Mouse (Mus musculus) embryonic stem cell, embryonic (primary cell): ENCODE data around the gene Lrrc72.

Experiments
- CTCF ChIA-PET, 4 experiments: fragments of 300-600 bp in 2 of 4; fragments of 350-600 bp in 2 of 4; sonication (Branson Sonifier 250); formaldehyde crosslinking; loops; one replicate each; lab custom pipeline; 2022; ENCODE audit warnings: inconsistent platforms in 2 of 4; lab: Charles Lee
- POLR2A ChIA-PET, 4 experiments: fragments of 300-600 bp in 2 of 4; fragments of 350-600 bp in 2 of 4; sonication (Branson Sonifier 250); formaldehyde crosslinking; loops; one replicate each; lab custom pipeline; 2022; ENCODE audit warnings: antibody characterized with exemption in 4 of 4, inconsistent platforms in 1 of 4; lab: Charles Lee

The Lrrc72 gene

DNA sequence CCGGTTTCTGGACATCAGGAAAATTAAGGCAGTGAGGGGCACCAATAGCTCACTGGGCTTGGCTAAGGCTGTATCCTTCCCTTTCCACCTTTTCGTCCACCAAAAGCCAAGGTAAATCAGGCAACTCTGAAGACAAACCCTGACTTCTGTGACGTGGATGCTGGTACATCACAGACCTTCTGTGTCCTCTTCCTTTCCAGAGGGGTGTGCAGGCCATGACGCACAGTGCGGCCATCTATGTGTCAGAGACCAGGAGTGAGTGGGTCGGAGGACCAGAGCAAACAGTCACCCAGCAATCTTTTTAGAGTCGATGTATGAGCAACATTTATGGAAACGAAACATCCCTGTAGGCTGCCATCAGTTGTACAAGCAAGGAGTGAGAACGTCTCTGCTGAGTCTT lies at the start of gene Lrrc72:
TSS of gene Lrrc72 (minus strand) at position 101 of the 400 bp plus-strand sequence.
- POLR2A ChIA-PET: no interaction called here
- CTCF ChIA-PET: no interaction called here

DNA sequence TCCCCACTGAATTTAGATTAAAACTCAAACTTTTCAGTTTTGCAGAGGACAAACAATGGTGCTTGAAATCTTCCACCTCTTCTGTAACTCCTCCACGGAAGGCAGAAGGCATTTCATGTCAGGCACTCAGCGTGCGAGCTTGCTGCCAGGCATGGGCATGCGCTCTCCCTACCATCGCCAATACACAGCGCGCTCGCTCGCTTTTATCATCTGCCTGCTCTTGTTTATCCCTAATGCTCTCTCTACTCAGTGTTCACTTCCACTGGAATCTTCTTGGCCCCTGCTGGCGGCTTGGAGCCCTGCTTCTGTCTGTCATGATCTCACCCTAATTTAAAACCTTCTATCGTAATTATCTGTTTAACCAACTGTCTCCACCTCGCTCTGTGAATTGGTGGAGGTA lies 49.1 kb upstream of the Lrrc72 start:
- CTCF ChIA-PET: interaction anchor here in 1 of 4 experiments (1.0 kb wide), 1 partner anchor 15 kb away, joined by 3 read pairs; no protein-coding TSS in a partner anchor
- POLR2A ChIA-PET: no interaction called here

DNA sequence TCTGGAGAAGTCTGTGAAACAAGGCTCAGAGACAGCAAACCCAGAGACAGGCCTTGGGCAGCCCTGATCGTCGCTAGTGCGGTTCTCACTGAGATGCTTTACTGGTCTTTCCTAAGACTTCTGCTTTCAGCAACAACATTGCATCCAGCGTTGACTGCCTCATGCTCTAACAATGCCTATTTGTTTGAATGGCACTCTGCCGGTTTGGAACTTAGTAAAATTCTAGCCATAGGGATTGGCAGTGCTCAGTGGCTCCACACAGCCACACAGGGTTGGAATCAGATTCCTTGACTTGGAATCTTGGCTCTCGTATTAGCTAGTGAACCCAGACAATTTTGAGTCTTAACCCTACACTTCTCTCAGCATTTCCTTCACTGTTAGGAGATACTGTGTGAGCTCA lies 38.1 kb upstream of the Lrrc72 start:
- ChIA-PET POLR2A (no interaction called here), CTCF (no interaction called here)

- POLR2A ChIA-PET: no interaction called here
- CTCF ChIA-PET: no interaction called here
These were observed 37.3 kb upstream of the Lrrc72 start for GRCm38 (mm10) chr12:36290465-36290864.

DNA sequence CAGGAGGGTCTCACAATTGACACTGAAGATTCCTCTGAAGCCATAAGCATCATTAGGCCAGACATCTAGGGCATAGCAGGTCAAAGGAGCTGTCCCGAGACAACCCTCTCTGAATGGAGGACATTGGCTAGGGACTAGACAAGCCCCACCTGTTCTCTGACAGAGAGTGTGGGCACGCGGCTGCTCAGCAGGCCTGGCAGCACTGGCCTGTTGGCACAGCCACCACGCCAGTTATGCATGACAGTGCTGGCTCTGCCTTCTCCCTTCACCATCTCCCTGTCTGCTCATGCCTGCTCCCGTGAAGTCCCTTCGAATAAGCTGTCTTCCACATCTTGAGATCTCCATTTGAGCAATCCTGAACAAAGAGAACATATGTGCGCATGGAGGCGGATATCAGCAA lies 36.4 kb upstream of the Lrrc72 start:
- POLR2A ChIA-PET: interaction anchor here in 1 of 4 experiments (0.6 kb wide), 1 partner anchor 156 kb away, joined by 5 read pairs; no protein-coding TSS in a partner anchor
- CTCF ChIA-PET: no interaction called here

DNA sequence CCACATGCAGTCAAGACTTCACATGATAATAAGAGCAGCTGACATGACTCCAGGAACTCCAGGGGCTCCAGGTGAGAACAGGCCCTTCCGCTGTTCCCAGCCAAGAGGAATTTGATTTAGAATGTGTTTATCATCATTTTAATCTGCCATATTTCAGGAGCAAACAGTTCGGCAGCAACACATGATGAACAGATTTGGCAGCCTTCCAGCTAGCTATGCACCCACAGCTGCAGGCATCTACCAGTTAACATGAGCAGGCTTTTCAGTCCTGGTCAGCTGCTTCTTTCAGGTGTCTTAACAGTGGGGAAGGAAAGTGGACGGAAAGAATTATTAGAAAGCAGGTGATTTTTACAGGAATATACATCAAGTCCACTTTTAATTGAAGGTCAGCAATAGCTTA lies 21.6 kb upstream of the Lrrc72 start:
- POLR2A ChIA-PET: no interaction called here
- CTCF ChIA-PET: interaction anchor here in 1 of 4 experiments (0.5 to 0.6 kb wide), 2 partner anchors 19 to 312 kb away, joined by 3 read pairs; no protein-coding TSS in a partner anchor

GRCm38 (mm10) chr12:36267670-36268246 lies 14.6 kb upstream of the Lrrc72 start:
- ChIA-PET POLR2A (no interaction called here), CTCF (no interaction called here)

- CTCF ChIA-PET: no interaction called here
- POLR2A ChIA-PET: no interaction called here
These were observed 9.0 kb upstream of the Lrrc72 start for GRCm38 (mm10) chr12:36262116-36262721.

DNA sequence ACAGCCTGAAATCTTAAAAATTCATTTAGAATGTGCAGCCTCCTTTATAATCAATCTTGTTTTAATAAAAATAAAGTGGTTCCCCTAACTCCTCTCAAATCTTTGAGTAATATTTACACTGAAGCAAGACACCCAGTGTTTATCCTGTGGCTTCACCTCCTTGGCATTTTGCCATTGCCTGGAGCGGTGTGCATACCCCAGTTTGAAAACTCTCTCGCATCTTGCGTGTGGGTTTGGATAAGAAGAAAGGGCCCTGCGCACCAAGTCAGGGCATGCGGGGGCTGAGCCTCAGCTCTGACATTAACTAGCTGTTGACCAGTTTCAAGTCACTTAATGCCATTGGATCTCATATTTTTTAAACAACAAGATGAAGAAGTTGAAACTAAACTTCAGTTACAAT lies 2.2 kb upstream of the Lrrc72 start:
- POLR2A ChIA-PET: no interaction called here
- CTCF ChIA-PET: no interaction called here

- CTCF ChIA-PET: no interaction called here
- POLR2A ChIA-PET: no interaction called here
These were observed 12.0 kb downstream of the Lrrc72 start for GRCm38 (mm10) chr12:36241171-36241570.

GRCm38 (mm10) chr12:36231386-36231785 lies 21.8 kb downstream of the Lrrc72 start:
- ChIA-PET CTCF (no interaction called here), POLR2A (interaction anchor here in 1 of 4 experiments (1.7 kb wide), 1 partner anchor 74 kb away, joined by 4 read pairs; the partner anchor contains the start of gene Ankmy2)

- POLR2A ChIA-PET: interaction anchor here in 2 of 4 experiments (0.5 to 0.6 kb wide), 2 partner anchors 21 to 701 kb away, joined by 3 to 4 read pairs; no protein-coding TSS in a partner anchor
- CTCF ChIA-PET: no interaction called here
These were observed 28.8 kb downstream of the Lrrc72 start for GRCm38 (mm10) chr12:36224392-36224791.

GRCm38 (mm10) chr12:36216905-36217304 lies 36.3 kb downstream of the Lrrc72 start:
- ChIA-PET POLR2A (no interaction called here), CTCF (interaction anchor here in 1 of 4 experiments (0.6 to 0.7 kb wide), 2 partner anchors 18 to 461 kb away, joined by 4 read pairs; no protein-coding TSS in a partner anchor)

DNA sequence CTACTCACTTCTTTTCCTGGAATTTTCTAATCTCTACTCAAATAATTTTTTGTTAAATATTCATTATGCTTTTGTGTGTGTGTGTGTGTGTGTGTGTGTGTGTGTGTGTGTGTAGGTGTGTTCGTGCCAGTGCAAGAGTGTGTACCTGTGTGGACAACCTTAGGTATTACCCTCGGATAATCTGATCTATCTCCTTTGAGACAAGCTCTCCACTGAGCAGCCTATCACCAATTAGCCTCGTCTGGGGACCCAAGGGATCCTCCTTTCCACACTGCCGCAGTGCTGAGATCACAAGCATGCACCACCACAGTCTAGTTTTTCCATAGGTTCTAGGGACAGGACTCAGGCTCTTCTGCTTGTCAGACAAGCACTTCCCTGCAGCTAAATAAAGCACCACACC lies 37.0 kb downstream of the Lrrc72 start:
- CTCF ChIA-PET: interaction anchor here in 2 of 4 experiments (0.5 to 0.7 kb wide), 3 partner anchors 76 to 181 kb away, joined by 3 to 7 read pairs (median 5); no protein-coding TSS in a partner anchor
- POLR2A ChIA-PET: no interaction called here

GRCm38 (mm10) chr12:36215149-36215480 lies 38.1 kb downstream of the Lrrc72 start:
- CTCF ChIA-PET: interaction anchor here in 1 of 4 experiments (0.6 to 1.3 kb wide), 4 partner anchors 33 to 578 kb away, joined by 3 read pairs; no protein-coding TSS in a partner anchor
- POLR2A ChIA-PET: no interaction called here

- ChIA-PET POLR2A (no interaction called here), CTCF (interaction anchor here in 1 of 4 experiments (1.0 to 1.3 kb wide), 3 partner anchors 33 to 456 kb away, joined by 3 read pairs; no protein-coding TSS in a partner anchor)
These were observed 38.6 kb downstream of the Lrrc72 start for GRCm38 (mm10) chr12:36214389-36215148.

GRCm38 (mm10) chr12:36210096-36210495 lies 43.1 kb downstream of the Lrrc72 start:
- ChIA-PET POLR2A (interaction anchor here in 1 of 4 experiments (0.6 kb wide), 1 partner anchor 190 kb away, joined by 3 read pairs; no protein-coding TSS in a partner anchor), CTCF (no interaction called here)

GRCm38 (mm10) chr12:36208456-36208855 lies 44.7 kb downstream of the Lrrc72 start:
- CTCF ChIA-PET: interaction anchor here in 1 of 4 experiments (0.7 kb wide), 2 partner anchors 14 to 460 kb away, joined by 3 to 4 read pairs; no protein-coding TSS in a partner anchor
- POLR2A ChIA-PET: interaction anchor here in 2 of 4 experiments (0.7 to 2.2 kb wide), 4 partner anchors 10 to 1277 kb away, joined by 3 to 6 read pairs (median 4); no protein-coding TSS in a partner anchor

DNA sequence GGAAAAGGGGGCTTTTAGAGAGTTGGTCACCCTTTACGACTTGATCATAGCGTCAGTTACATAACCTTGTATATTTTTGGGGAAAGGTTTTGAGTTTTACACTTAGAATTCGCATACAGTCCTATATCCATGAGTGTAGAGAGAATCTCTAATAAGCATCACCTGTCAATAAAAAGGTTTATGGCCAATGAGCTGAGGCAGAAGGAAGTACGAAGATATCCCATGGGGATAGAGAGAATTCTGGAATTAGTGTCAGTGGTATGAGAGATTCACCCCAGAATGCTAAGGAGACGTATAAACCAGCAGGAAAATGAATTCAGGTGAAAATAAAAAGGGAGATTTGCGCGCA lies 45.4 kb downstream of the Lrrc72 start:
- ChIA-PET POLR2A (interaction anchor here in 2 of 4 experiments (0.7 to 2.2 kb wide), 4 partner anchors 9 to 1278 kb away, joined by 3 to 7 read pairs (median 4); partner anchors contain the start of gene Bzw2 (in 1 of the 2)), CTCF (interaction anchor here in 2 of 4 experiments (0.7 kb wide), 3 partner anchors 277 to 463 kb away, joined by 3 to 7 read pairs (median 4); no protein-coding TSS in a partner anchor)
